Mouse (Mus musculus) MEL-GATA-1-ER (cell line): ENCODE results near the gene Stmn3.

Experiments
- DNase-seq: peaks from one replicate; pipeline ENCODE4 v3.0.0-alpha.2; 2012; ENCODE audit warnings: low read depth; ENCODE audit errors: extremely low read depth

Stmn3 gene

GRCm38 (mm10) chr2:181286629-181287337, 27.5 kb downstream of the Stmn3 start:
- DNase-seq = no peak

- no peak for DNase-seq
Observed at GRCm38 (mm10) chr2:181279968-181280367, 34.3 kb downstream of the Stmn3 start.

- DNase-seq = no peak
Observed at GRCm38 (mm10) chr2:181277866-181278265, 36.4 kb downstream of the Stmn3 start.

GRCm38 (mm10) chr2:181276766-181277165, 37.5 kb downstream of the Stmn3 start:
- DNase-seq = no peak

- DNase-seq = no peak
Observed at GRCm38 (mm10) chr2:181274639-181275038, 39.7 kb downstream of the Stmn3 start.

- DNase-seq = no peak
Observed at GRCm38 (mm10) chr2:181273829-181274228, 40.5 kb downstream of the Stmn3 start.

- DNase-seq = no peak
Observed at GRCm38 (mm10) chr2:181272092-181272491, 42.2 kb downstream of the Stmn3 start.

- DNase-seq = no peak
Observed at GRCm38 (mm10) chr2:181266839-181267238, 47.5 kb downstream of the Stmn3 start.
